Mouse (Mus musculus) lung, postnatal 25 days (tissue): Measurements from ENCODE around the gene Kiz.

Experiments used
- DNase-seq: peaks from one replicate; pipeline ENCODE4 v3.0.0; 2022; ENCODE audit warnings: low spot score

Kiz gene

DNA sequence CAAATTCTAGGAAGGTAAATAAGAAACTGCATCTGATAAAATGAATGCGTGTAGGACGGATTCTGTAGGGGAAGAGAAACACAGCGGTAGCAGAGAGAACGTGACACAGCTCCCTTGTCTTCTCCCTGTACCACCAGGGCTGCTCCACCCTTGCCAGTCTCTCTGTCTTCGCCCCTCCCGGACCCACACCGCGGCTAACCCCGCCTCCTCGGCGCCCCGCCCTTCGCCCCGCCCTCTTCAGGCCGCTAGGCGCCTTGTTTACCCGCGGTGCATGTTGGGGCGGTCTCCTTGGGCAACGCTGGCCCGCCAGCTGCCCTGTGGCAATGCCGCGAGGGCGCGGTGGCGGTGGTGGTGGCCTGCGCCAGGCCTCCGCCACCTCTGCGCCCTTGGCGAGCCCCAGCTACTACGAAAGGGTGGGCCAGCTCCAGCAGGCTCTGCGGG, at the start of gene Kiz:
Kiz (plus strand) TSS at position 266 of the 441 bp plus-strand sequence.
- DNase-seq = peak; percentile 94

DNA sequence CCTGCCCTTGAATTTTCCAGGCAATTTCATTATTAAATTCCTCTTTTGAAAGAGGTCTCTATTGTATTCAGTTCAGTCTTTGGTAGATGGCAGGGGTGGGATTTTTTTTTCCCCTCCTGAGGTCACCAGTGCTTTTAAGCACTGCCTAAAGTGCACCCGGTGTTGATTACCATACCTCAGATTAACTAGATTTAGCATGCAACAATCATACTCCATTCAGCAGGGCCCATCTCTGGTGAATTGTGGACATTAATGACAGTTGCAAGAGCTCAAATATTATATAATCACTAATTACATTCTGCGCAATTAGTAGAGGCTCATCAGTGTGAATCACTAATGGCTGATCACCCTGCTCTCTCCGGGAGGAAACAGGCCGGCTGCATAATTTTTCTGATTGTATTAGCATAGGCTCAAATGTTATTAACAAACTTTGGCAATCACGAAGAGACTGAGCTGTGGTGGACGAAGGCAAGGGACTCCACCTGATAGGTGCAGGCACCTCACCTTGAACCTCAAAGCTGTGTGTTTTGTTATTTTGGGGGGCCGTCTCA, 45.9 kb upstream of the Kiz start:
- DNase-seq = no peak

GRCm38 (mm10) chr2:146810695-146811094, 45.0 kb upstream of the Kiz start:
- DNase-seq = no peak

GRCm38 (mm10) chr2:146814978-146815377, 40.7 kb upstream of the Kiz start:
- DNase-seq = no peak

DNA sequence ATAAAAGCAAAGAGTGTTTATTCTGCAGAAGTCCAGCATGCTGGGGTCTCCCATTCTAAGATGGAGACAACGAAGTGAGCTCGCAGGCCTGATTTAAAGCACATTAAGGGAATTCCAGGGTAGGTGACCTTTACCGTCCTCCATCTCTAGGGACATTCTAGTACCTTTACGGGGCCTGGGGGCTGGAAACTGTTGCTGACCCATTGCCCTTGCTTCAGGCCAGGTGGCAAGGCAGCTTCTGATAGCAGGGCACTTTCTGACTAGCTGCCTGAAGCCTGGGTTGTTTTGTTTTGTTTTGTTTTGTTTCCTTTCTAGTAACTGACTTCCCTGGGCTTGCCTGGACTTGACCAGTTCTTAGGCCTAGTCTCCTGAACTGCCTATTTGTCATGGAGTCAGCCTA, 36.6 kb upstream of the Kiz start:
- no peak for DNase-seq

DNA sequence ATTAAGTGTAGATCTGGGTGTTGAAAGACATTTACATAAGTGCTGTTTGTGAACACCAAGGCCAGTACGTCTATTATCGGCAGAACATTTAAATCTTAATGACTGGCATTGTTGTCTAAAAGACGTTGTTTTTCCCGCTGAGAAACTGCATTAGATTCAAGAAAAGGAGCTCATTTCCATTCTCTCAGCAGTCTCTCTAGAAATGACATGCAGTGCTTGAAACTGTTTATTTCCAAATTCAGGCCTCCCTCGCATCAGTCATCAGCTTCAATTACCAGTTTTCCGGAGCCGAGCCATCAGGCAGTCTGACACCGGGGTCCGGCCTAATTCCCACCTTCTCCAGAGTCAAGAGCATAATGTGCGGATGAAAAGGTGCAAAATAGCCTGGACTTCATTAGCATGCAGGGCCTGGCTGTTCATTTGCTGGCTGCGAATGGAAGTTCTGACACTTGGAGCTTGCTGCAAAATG, 32.1 kb upstream of the Kiz start:
- no peak for DNase-seq

- no peak for DNase-seq
Observed at GRCm38 (mm10) chr2:146824043-146824442, 31.6 kb upstream of the Kiz start.

GRCm38 (mm10) chr2:146828006-146828405, 27.7 kb upstream of the Kiz start:
- DNase-seq = no peak

- DNase-seq = no peak
Observed at GRCm38 (mm10) chr2:146833222-146834063, 22.2 kb upstream of the Kiz start.

DNA sequence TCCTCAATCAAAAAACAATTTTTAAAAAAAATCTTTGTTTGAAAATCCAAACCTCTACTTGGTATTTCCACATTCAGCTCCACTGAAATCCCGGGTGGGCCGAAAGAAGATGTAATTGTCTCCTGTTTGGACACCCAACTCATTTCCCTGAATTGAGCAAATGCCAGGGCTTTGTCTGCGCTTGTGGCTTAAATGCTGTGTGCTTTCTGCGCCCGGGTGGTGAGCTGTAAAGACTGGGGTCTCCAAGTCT, 21.7 kb upstream of the Kiz start:
- DNase-seq = no peak

DNA sequence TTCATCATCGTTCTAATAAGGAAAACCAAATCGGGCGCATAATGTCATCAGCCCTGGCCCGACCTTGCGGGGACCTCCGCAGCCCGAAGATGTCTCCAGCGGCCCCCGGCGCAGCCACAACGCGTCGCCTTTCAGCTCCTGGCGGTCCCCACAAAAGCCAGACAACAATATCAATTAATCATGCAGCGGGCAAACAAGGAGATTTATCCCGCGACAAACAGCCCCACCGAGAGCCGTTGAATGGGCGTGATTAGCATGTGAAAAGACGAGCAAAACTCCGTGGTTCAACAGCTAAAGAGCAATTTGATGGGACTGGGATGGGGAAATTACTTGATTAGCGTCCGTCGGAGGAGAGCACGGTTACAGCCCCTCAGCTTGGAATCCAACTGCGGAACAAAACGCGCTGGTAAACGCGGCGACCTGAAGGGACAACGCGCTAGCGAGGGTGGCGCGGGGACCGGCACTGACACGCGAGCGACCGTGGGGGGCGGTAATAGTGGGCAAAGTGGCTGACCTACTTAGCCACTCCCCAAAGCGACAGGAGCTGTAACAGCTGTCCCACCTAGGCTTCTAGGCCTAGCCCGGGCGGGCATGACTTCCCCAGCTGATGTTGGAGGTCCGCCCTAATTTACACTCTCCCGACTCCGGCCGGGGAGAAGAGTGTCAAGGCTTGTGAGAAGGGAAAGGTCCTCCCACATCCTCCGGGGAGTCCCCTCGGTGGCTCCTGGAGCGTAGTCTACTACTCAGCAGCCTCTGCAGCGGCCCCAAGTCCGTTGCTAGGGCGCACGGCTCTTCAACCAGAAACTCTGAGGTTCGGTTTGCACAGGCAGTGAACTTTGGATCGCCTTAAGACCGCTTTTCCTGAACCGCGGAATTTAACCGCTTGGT, 21.1 kb upstream of the Kiz start:
- no peak for DNase-seq

DNA sequence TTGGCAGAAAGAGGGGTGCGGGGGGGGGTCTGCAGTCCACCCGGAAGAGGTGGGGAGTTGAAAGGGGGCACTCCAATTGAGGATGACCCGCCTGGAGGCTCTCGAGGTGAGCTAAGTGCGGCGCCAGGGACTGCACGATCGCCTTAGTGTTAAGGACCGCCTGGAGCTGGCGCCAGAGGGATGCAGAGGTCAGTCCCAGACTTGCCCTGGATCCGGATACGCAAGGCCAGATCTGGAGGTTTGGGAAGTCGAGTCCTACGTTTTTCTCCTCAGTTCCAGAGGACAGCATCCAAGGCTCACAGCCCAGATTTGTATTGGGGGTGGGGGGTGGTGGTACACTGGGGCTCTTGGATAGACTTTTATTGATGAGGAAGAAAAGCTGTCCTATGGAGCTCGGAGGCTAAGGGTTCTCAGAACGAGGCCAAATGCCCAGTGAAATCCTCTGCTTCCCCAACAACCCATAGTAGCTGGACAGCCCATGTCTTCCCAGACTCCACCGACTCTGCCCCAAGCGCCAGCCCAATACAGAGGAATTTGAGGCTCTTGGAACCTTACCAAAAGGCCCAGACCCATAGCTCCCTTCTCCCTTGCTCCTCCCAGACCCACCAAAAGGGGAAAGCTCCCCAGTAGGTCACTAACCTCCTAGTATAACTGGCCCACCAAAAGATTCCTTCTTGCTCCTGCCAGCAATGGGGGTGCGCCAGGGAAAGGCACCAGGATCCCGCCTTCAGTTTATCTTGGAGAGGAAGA, 20.2 kb upstream of the Kiz start:
- DNase-seq = no peak

- no peak for DNase-seq
Observed at GRCm38 (mm10) chr2:146836246-146836645, 19.4 kb upstream of the Kiz start.

DNA sequence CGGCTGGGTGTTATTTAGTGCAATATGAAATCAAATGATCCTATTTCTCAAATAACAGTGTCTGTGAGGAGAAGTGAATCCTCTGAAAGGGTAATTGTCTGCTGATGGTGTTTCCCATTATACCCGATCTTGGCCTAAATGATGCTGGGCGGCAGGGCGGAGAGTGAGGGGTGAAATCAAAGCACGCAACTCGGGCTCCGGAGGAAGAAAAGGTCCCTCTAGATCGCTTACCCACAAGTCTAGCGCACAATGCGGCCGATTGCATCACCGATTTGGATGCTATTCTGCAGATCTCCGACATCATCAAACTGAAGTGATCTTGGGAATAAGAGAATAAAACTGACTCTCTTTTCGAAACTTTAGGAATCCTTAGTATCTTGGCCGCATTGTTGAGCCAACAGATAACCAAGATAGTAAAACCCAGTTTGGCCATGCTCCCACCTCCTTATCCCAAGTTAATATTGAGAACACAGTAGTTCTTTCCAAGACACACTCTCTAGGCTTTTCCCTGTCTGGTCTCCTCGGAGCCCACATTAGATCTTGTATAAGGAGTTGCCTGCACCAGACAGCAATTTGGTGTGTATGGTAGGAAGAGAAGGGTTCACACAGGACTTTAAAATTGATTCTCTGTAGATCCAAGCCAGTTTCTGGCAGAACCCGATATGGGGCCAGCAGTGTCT, 18.7 kb upstream of the Kiz start:
- no peak for DNase-seq

DNA sequence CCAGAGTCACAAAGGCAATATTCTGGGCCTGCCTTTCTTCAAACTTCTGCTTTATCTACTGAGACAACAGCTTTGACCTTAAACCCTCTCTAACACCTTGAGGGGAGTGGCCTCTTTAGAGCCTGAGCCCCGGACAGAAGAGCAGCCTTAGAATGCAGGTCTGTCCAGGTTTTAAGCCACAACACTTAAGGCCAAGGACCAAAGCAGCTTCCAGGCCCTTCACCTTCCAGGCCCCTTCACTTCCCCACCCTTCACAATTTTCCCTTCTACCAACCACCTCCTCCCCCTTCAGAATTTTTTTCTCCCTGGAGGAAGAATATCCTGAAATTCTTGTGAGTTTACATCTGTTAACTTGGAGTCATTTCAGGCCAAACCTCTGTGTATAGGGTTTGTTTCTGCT, 18.0 kb upstream of the Kiz start:
- DNase-seq = no peak

DNA sequence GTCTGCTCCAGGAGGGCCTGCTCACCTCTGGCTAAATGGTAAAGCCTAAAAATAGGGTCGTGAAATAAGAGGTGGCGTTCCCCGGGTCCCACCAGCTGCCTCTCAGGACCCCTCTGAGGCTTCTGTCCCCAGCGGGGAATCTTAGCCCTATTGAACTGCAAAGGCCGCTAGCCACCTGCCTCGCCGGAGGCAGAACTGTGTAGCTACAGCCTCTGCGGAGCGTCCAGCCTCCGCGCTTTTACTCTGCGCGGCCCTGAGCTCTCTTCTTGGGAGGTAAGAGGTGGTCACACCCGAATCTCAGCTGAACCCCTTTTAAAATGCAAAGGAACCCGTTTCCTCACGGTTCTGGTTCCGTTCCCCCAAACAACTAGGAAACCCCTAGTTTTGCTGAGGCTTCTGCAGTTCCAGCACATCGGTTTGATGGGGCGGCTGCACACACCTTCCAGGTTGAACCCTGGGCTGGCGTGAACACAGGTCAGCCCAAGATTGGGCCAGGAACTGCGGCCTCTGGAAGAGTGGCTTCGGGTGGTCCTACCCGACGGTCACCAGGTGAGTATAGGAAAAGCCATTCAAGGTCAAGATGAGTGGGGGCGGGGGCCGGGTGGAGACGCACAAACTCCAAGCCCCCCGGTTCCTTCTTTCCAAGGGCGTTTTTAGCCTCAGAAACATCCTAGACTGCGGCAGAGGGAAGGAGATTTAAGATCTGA, 16.9 kb upstream of the Kiz start:
- no peak for DNase-seq

DNA sequence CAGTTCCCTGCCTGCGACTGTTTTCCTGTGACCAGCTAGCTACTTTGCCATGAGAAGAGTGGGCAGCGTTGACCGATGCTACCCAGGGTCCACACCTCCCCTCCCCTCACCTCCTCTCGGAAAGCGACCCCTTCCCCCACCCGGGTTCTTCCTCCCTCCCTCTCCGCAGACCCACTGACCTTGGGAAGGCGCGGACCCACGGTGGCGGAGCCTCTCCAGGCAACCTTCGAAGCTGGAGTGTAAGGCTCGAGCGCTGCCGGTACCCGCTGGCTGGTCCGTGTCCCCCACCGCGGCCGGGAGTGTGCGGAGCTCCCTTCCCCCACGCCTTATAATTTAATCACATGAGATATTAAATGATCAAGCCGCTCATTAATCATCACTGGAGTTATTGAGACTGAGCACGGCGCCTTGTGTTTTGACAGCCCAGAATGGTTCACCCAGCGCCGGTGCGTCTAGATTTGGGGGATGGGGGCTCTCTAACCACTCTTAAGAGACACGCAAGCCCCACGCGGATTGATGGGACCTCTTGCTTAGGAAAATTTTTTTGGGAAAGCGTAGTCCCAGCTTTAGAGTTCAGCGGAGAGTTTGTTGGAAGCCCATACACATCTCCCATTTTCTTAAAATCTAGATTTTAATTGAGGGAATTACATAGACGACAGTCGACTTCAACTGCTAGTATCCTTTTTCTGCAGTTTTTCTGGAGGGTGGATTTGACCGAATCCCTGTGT, 16.2 kb upstream of the Kiz start:
- no peak for DNase-seq

DNA sequence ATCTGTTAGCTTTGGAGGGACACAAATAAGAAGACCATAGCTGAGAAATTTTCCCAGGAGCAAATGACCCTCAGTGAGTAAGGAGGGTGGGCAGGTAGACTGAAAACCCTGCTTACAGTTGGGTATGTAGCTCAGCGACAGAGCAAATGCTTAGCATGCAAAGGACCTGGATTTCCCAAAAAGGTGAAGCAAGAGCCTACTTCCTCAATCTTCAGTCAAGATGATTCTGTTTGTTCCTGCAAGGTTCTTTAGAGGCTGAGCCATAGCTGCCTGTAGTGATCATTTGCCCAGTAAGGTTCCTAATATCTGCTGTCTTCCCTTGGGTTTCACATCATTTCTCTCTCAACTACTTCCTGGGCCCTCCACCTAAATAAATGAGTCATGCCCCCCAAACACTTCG, 7.8 kb upstream of the Kiz start:
- DNase-seq = no peak

DNA sequence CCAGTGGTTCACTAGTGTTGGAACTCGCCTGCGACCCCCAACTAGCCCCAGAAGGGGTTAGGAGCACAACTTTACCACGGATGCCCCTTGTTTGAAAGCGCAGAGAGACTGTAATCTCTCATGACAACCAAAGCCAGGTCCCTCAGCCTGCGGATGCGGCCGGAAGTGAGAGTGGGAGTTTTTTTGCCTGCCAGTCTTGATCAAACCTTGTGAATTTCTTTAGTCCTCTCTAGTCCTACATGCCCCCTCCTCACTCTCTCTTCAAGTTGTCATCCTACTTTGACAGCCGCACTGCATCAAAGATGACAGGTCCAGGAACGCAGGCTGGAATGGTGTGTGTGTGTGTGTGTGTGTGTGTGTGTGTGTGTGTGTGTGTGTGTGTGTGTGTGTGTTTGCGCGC, 456 bp downstream of the Kiz start:
- DNase-seq = peak; percentile 31

DNA sequence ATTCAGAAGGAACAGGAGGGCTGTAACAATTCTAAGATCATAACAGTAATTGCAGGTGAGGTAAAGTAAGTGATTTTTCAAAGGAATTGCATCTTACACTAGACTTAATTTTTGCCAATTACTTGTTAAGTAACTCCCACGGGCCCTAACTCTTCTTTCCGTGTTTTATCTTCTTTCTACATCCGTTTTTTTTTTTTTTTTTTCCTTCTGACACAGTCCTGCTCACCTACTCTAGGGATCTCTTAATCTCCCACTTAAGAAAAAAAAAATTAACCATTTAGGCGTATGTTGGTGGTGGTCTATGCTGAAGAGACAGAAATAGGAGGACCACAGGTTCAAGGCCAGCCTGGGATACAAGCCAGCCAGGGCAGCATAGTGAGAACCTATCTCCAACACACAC, 1.2 kb downstream of the Kiz start:
- DNase-seq = no peak
